Mouse (Mus musculus): ENCODE data around the gene Elmsan1.

GRCm38 (mm10) chr12:84148622-84149012, 70.1 kb downstream of the Elmsan1 start:
- TF ChIP-seq CTCF (conservative IDR thresholded peaks at IDR 0.05; ENCODE audit: low read length) (no peak), NANOG (IDR thresholded peaks at IDR 0.05; ENCODE audit: borderline replicate concordance, low read length) (no peak)
